In genomic region chr5:135780331-135780730, GRCm38 (mm10) we compare ENCODE assay signal across 12 mouse cellular contexts. TPM values are rescaled to one million over a fixed set of nuclear protein-coding genes. Genes with fewer than 3 reads are reported as not detected.
DNase-seq lines count a peak whose midpoint lies in the region; ATAC-seq and TF ChIP-seq lines count a peak whose summit lies in the region.
"Had no signal": no experiment of that assay in that cellular context is flagged by ENCODE, and none has a peak within 500 bp of the region (broad histone marks: within the 10 kb centered on the region; RNA-seq: fewer than 3 reads in every experiment).

No protein-coding gene starts in this region.

- peak overlapping the region; percentile 89 for H3K4me3 ChIP-seq in erythroblast, embryonic 14.5 days (replicated peaks)
- H3K4me3 ChIP-seq in liver, embryonic 11.5 days (ENCODE audit: low read depth, low read length), result peak overlapping the region; percentile 87
- no peak overlapping the region for H3K4me3 ChIP-seq in hindbrain, embryonic 14.5 days (replicated peaks; ENCODE audit: low read length)
- no peak overlapping the region for H3K4me3 ChIP-seq in myocyte

- H3K79me2 ChIP-seq in myocyte (ENCODE audit: control insufficient read depth, insufficient read depth), result peaks cover 38% of the 10 kb centered on the region

- no peak overlapping the region for H3K27ac ChIP-seq in liver, embryonic 11.5 days (ENCODE audit: low read depth, low read length)
- no peak overlapping the region for H3K27ac ChIP-seq in hindbrain, embryonic 14.5 days
- H3K27ac ChIP-seq: embryonic facial prominence, embryonic 15.5 days had no signal

- DNase-seq in liver, embryonic 11.5 days (ENCODE audit: low spot score), result no peak
- DNase-seq in liver, result no peak
- no peak for DNase-seq in hindbrain, embryonic 14.5 days (ENCODE audit: low spot score)
- DNase-seq in B cell, adult 2 months, result no peak
- no peak for DNase-seq in cerebellum, postnatal 36 days
- DNase-seq: adrenal gland, postnatal 36 days; lung, postnatal 14 days had no signal

- H3ac ChIP-seq in myocyte (ENCODE audit: control insufficient read depth, insufficient read length), result no peak overlapping the region

- peaks cover 47% of the 10 kb centered on the region for H3K4me1 ChIP-seq in erythroblast, embryonic 14.5 days (ENCODE audit: control insufficient read depth)
- H3K4me1 ChIP-seq in liver, embryonic 11.5 days (replicated peaks; ENCODE audit: control insufficient read depth, insufficient read depth, low read length), result peaks cover 18% of the 10 kb centered on the region
- H3K4me1 ChIP-seq in hindbrain, embryonic 14.5 days (replicated peaks; ENCODE audit: control insufficient read depth, insufficient read depth, low read length), result peaks cover 20% of the 10 kb centered on the region

- TF ChIP-seq POLR2A in myocyte (IDR thresholded peaks at IDR 0.05; ENCODE audit: insufficient read length, low read depth), result no peak

- peak overlapping the region; percentile 95; the same call in 1 of the 2 replicates for H3K9ac ChIP-seq in liver, embryonic 11.5 days (ENCODE audit: low read depth, low read length)
- 0 out of 2 replicates have a peak overlapping the region, but pooled peaks have one; percentile 81 for H3K9ac ChIP-seq in hindbrain, embryonic 14.5 days
- H3K9ac ChIP-seq: embryonic facial prominence, embryonic 15.5 days had no signal

- peak overlapping the region; percentile 79 for H3K4me2 ChIP-seq in liver, embryonic 11.5 days
- H3K4me2 ChIP-seq in hindbrain, embryonic 14.5 days (replicated peaks), result peak overlapping the region; percentile 89; the same call in 1 of the 2 replicates
- peak overlapping the region; percentile 92 for H3K4me2 ChIP-seq in myocyte (ENCODE audit: low read depth)

- peaks cover 56% of the 10 kb centered on the region for H3K36me3 ChIP-seq in erythroblast, embryonic 14.5 days (ENCODE audit: control insufficient read depth)
- peaks cover 28% of the 10 kb centered on the region for H3K36me3 ChIP-seq in liver, embryonic 11.5 days (ENCODE audit: control insufficient read depth, insufficient read depth, low read length)
- peaks cover 36% of the 10 kb centered on the region for H3K36me3 ChIP-seq in hindbrain, embryonic 14.5 days (replicated peaks; ENCODE audit: control insufficient read depth, insufficient read depth)
- H3K36me3 ChIP-seq in myocyte (ENCODE audit: control insufficient read depth, insufficient read depth), result peaks cover 31% of the 10 kb centered on the region

- no peaks in the 10 kb centered on the region for H3K9me3 ChIP-seq in erythroblast, embryonic 14.5 days (ENCODE audit: control insufficient read depth, low read length)
- H3K9me3 ChIP-seq in liver, embryonic 11.5 days (ENCODE audit: control insufficient read depth, low read length), result no peaks in the 10 kb centered on the region
- no peaks in the 10 kb centered on the region for H3K9me3 ChIP-seq in hindbrain, embryonic 14.5 days (ENCODE audit: control insufficient read depth, low read length)
- H3K9me3 ChIP-seq: embryonic facial prominence, embryonic 15.5 days had no signal

- no peak for ATAC-seq in erythroblast, adult 5-6 weeks (replicated peaks; ENCODE audit: low FRiP score, poor library complexity, severe bottlenecking)
- ATAC-seq in liver, embryonic 11.5 days (replicated peaks; ENCODE audit: low FRiP score), result no peak
- no peak for ATAC-seq in hindbrain, embryonic 14.5 days (ENCODE audit: low FRiP score)

- H3K27me3 ChIP-seq in erythroblast, embryonic 14.5 days (ENCODE audit: control insufficient read depth), result no peaks in the 10 kb centered on the region; the same call in 1 of the 2 replicates
- no peaks in the 10 kb centered on the region for H3K27me3 ChIP-seq in liver, embryonic 11.5 days (replicated peaks; ENCODE audit: control insufficient read depth, insufficient read depth, low read length)
- no peaks in the 10 kb centered on the region for H3K27me3 ChIP-seq in hindbrain, embryonic 14.5 days (ENCODE audit: control insufficient read depth, insufficient read depth, low read length)
- H3K27me3 ChIP-seq in myocyte (ENCODE audit: control insufficient read depth, insufficient read depth, insufficient read length), result no peaks in the 10 kb centered on the region
- H3K27me3 ChIP-seq: embryonic facial prominence, embryonic 15.5 days had no signal

- 63% methylated on average over 8 of the region's 8 CpGs for WGBS in liver, embryonic 11.5 days
- 86% methylated on average over 8 of the region's 8 CpGs for WGBS in hindbrain, embryonic 14.5 days

TF ChIP-seq in myocyte, 11 proteins besides CTCF, POLR2A, EP300 and RAD21:
- TF ChIP-seq TCF12 (IDR thresholded peaks at IDR 0.05; ENCODE audit: insufficient read depth, poor library complexity, severe bottlenecking) (no peak), E2F4 (IDR thresholded peaks at IDR 0.05; ENCODE audit: insufficient read depth) (no peak), USF1 (IDR thresholded peaks at IDR 0.05; ENCODE audit: low read depth) (no peak), MYOD1 (IDR thresholded peaks at IDR 0.05; ENCODE audit: control insufficient read depth in 1 of 3, insufficient read length in 2 of 3, low read depth in 2 of 3) (no peak), MYOG (IDR thresholded peaks at IDR 0.05; ENCODE audit: control insufficient read depth in 1 of 3, insufficient read depth in 1 of 3, insufficient read length in 2 of 3, low read depth in 2 of 3) (no peak), POLR2AphosphoS2 (IDR thresholded peaks at IDR 0.05; ENCODE audit: insufficient read length, low read depth) (no peak), MAX (IDR thresholded peaks at IDR 0.05; ENCODE audit: low read depth) (no peak), SRF (IDR thresholded peaks at IDR 0.05; ENCODE audit: control insufficient read depth, insufficient read length, low read depth) (no peak), REST (IDR thresholded peaks at IDR 0.05; ENCODE audit: insufficient read depth, insufficient read length) (no peak), CEBPB (IDR thresholded peaks at IDR 0.05; ENCODE audit: insufficient read depth, poor library complexity, severe bottlenecking) (no peak), TCF3 (IDR thresholded peaks at IDR 0.05; ENCODE audit: insufficient read length, low read depth) (no peak)

RNA-seq across cellular contexts. Expression of gene Mdh2, which starts 2.1 kb away (rescaled TPM):
- 54.3 and 58.5 TPM in 2 replicates for polyA plus RNA-seq in erythroblast, embryonic 14.5 days (2012)
- total RNA-seq in erythroblast, adult 5-6 weeks (2015; ENCODE audit: low replicate concordance), result 106 and 152 TPM in 2 replicates
- 47.2 and 55.1 TPM in 2 replicates for total RNA-seq in erythroblast, adult 5-6 weeks (2017; ENCODE audit: low replicate concordance)
- polyA plus RNA-seq in liver, embryonic 11.5 days (2014; fragmentation: Nextera tagmentation; extraction: Ambion mirVana), result 625 and 635 TPM in 2 replicates
- polyA plus RNA-seq in hindbrain, embryonic 14.5 days (2014; fragmentation: Nextera tagmentation; extraction: Ambion mirVana), result 599 and 617 TPM in 2 replicates
- 725 TPM for polyA plus RNA-seq in myocyte (2012; fragmentation: generic; extraction: Trizol)

RNA-seq across cellular contexts. Expression of gene Styxl1, which starts 2.1 kb away (rescaled TPM):
- not detected in 2 replicates for polyA plus RNA-seq in erythroblast, embryonic 14.5 days (2012)
- not detected in 2 replicates for total RNA-seq in erythroblast, adult 5-6 weeks (2015; ENCODE audit: low replicate concordance)
- not detected in 2 replicates for total RNA-seq in erythroblast, adult 5-6 weeks (2017; ENCODE audit: low replicate concordance)
- polyA plus RNA-seq in liver, embryonic 11.5 days (2014; fragmentation: Nextera tagmentation; extraction: Ambion mirVana), result 0.29 TPM in 1 of 2 replicates, not detected in the other
- 0.25 and 0.30 TPM in 2 replicates for polyA plus RNA-seq in hindbrain, embryonic 14.5 days (2014; fragmentation: Nextera tagmentation; extraction: Ambion mirVana)
- polyA plus RNA-seq in myocyte (2012; fragmentation: generic; extraction: Trizol), result 0.07 TPM
- polyA plus RNA-seq: C2C12 had no signal

RNA-seq across cellular contexts. Expression of gene Srrm3, which starts 26.4 kb away (rescaled TPM):
- not detected in 2 replicates for polyA plus RNA-seq in erythroblast, embryonic 14.5 days (2012)
- not detected in 2 replicates for total RNA-seq in erythroblast, adult 5-6 weeks (2015; ENCODE audit: low replicate concordance)
- not detected in 2 replicates for total RNA-seq in erythroblast, adult 5-6 weeks (2017; ENCODE audit: low replicate concordance)
- polyA plus RNA-seq in liver, embryonic 11.5 days (2014; fragmentation: Nextera tagmentation; extraction: Ambion mirVana), result 0.04 and 0.16 TPM in 2 replicates
- polyA plus RNA-seq in hindbrain, embryonic 14.5 days (2014; fragmentation: Nextera tagmentation; extraction: Ambion mirVana), result 49.3 and 51.3 TPM in 2 replicates
- polyA plus RNA-seq in myocyte (2012; fragmentation: generic; extraction: Trizol), result not detected
- polyA plus RNA-seq: C2C12 had no signal

RNA-seq across cellular contexts. Expression of gene Tmem120a, which starts 36.1 kb away (rescaled TPM):
- polyA plus RNA-seq in erythroblast, embryonic 14.5 days (2012), result 0.17 and 0.25 TPM in 2 replicates
- total RNA-seq in erythroblast, adult 5-6 weeks (2015; ENCODE audit: low replicate concordance), result 0.58 and 5.4 TPM in 2 replicates
- 6.0 and 8.7 TPM in 2 replicates for total RNA-seq in erythroblast, adult 5-6 weeks (2017; ENCODE audit: low replicate concordance)
- polyA plus RNA-seq in liver, embryonic 11.5 days (2014; fragmentation: Nextera tagmentation; extraction: Ambion mirVana), result 23.2 and 23.7 TPM in 2 replicates
- polyA plus RNA-seq in hindbrain, embryonic 14.5 days (2014; fragmentation: Nextera tagmentation; extraction: Ambion mirVana), result 89.0 and 90.2 TPM in 2 replicates
- polyA plus RNA-seq in myocyte (2012; fragmentation: generic; extraction: Trizol), result 32.7 TPM

Comparison
In these comparisons a context has a peak if more than half of its experiments do, and no peak if none do; other contexts are left out.
1. H3K4me3 ChIP-seq: peak in erythroblast, embryonic 14.5 days (single experiment) and liver, embryonic 11.5 days (single experiment); none in hindbrain, embryonic 14.5 days (single experiment) and myocyte (single experiment).
2. RNA of gene Mdh2, which starts 2.1 kb away (polyA plus RNA-seq): 725 TPM in myocyte (single experiment), 625 to 635 TPM in liver, embryonic 11.5 days and 599 to 617 TPM in hindbrain, embryonic 14.5 days; 54.3 to 58.5 TPM in erythroblast, embryonic 14.5 days; every median in the first group is over 10 times any median in the second.
3. RNA of gene Srrm3, which starts 26.4 kb away (polyA plus RNA-seq): 49.3 to 51.3 TPM in hindbrain, embryonic 14.5 days; 0.04 to 0.16 TPM in liver, embryonic 11.5 days, not detected in erythroblast, embryonic 14.5 days and not detected in myocyte (single experiment); every median in the first group is over 10 times any median in the second.
4. Peak in every context shown above with its lines, with median percentiles within 50 percentile points of each other: H3K4me2 ChIP-seq.